Mouse (Mus musculus) CH12.LX (cell line): ENCODE data around the gene Lrmda. TPM values are rescaled to one million over a fixed set of nuclear protein-coding genes. Genes with fewer than 3 reads are reported as not detected.

Experiments used
- DNase-seq: peaks from one replicate; pipeline ENCODE4 v3.0.0-alpha.2; 2013; ENCODE audit errors: extremely low read depth
- H3K27ac ChIP-seq: 2 replicates; pipeline ENCODE4 v1.5.1; 2012; ENCODE audit warnings: low read depth, mild to moderate bottlenecking, control low read depth, moderate library complexity; ENCODE audit not compliant: insufficient read depth
- H3K27me3 ChIP-seq: replicated peaks from 2 replicates; pipeline ENCODE3; 2012; ENCODE audit warnings: inconsistent platforms
- H3K36me3 ChIP-seq, 2 experiments: replicated peaks in 1 of 2; 2 replicates each; pipeline versions ENCODE3 to v1.6.1; 2012; ENCODE audit warnings: inconsistent platforms in 1 of 2, low read length in 1 of 2, mild to moderate bottlenecking in 1 of 2, mixed read lengths in 1 of 2, moderate library complexity in 1 of 2; ENCODE audit not compliant: control insufficient read depth in 1 of 2, insufficient read depth in 1 of 2
- H3K4me1 ChIP-seq, 2 experiments: 2 replicates each; pipeline ENCODE4 v1.6.1; 2012; ENCODE audit warnings: inconsistent platforms in 1 of 2, moderate library complexity in 1 of 2; ENCODE audit not compliant: insufficient read depth in 2 of 2, control insufficient read depth in 1 of 2
- H3K4me2 ChIP-seq: 2 replicates; pipeline ENCODE4 v1.6.1; 2012; ENCODE audit warnings: low read depth, mild to moderate bottlenecking, control low read depth; ENCODE audit not compliant: poor library complexity, insufficient read depth, severe bottlenecking
- H3K4me3 ChIP-seq, 3 experiments: fragments of 150-350 bp in 1 of 3; sonication (generic) in 1 of 3; replicated peaks in 1 of 3; 2 replicates each; pipeline versions ENCODE3 to v1.5.1; 2011 to 2012; ENCODE audit warnings: low read depth in 2 of 3, low read length in 2 of 3, mild to moderate bottlenecking in 2 of 3, moderate library complexity in 2 of 3, control low read depth in 1 of 3, improper control_type of control experiment in 1 of 3, inconsistent platforms in 1 of 3, mixed read lengths in 1 of 3; ENCODE audit not compliant: poor library complexity in 1 of 3
- H3K79me2 ChIP-seq: replicated peaks from 2 replicates; pipeline ENCODE4 v1.6.1; 2012; ENCODE audit warnings: mild to moderate bottlenecking, moderate library complexity; ENCODE audit not compliant: control insufficient read depth, poor library complexity, insufficient read depth, severe bottlenecking; ENCODE audit errors: extremely low read depth
- H3K9ac ChIP-seq: 2 replicates; pipeline ENCODE4 v1.6.1; 2012; ENCODE audit warnings: low read depth, mild to moderate bottlenecking, control low read depth, moderate library complexity; ENCODE audit not compliant: insufficient read depth
- H3K9me3 ChIP-seq: replicated peaks from 2 replicates; pipeline ENCODE3; 2012; ENCODE audit warnings: low read length, inconsistent platforms, mixed read lengths
- BHLHE40 ChIP-seq: IDR thresholded peaks from 2 replicates; pipeline ENCODE4 v1.6.1; 2011; ENCODE audit warnings: mild to moderate bottlenecking, low read depth, low read length, improper control_type of control experiment
- CHD1 ChIP-seq: IDR thresholded peaks from 2 replicates; pipeline ENCODE4 v1.6.1; 2012; ENCODE audit warnings: low read depth, low read length, improper control_type of control experiment, inconsistent platforms
- CHD2 ChIP-seq: IDR thresholded peaks from 2 replicates; pipeline ENCODE4 v1.6.1; 2011; ENCODE audit warnings: low read length, improper control_type of control experiment
- CTCF ChIP-seq, 2 experiments: IDR thresholded peaks in 1 of 2; conservative IDR thresholded peaks in 1 of 2; 2 replicates each; pipeline ENCODE4 v1.5.1; 2011 to 2012; ENCODE audit warnings: low read depth in 2 of 2, low read length in 2 of 2, improper control_type of control experiment in 1 of 2, inconsistent platforms in 1 of 2, mild to moderate bottlenecking in 1 of 2, moderate library complexity in 1 of 2
- E2F4 ChIP-seq: IDR thresholded peaks from 2 replicates; pipeline ENCODE4 v1.6.1; 2011; ENCODE audit warnings: low read depth, low read length, improper control_type of control experiment; ENCODE audit not compliant: insufficient replicate concordance
- ETS1 ChIP-seq: conservative IDR thresholded peaks from 2 replicates; pipeline ENCODE4 v1.6.1; 2012; ENCODE audit warnings: low read depth, mild to moderate bottlenecking, inconsistent platforms, low read length, improper control_type of control experiment, moderate library complexity
- HCFC1 ChIP-seq: IDR thresholded peaks from 2 replicates; pipeline ENCODE4 v1.6.1; 2012; ENCODE audit warnings: low read depth, mild to moderate bottlenecking, inconsistent platforms, low read length, improper control_type of control experiment
- IRF4 ChIP-seq: IDR thresholded peaks from 2 replicates; pipeline ENCODE4 v1.6.1; 2014; ENCODE audit warnings: low read depth, mild to moderate bottlenecking, inconsistent platforms, low read length, improper control_type of control experiment
- KAT2A ChIP-seq: IDR thresholded peaks from 2 replicates; pipeline ENCODE4 v1.6.1; 2012; ENCODE audit warnings: low read length, improper control_type of control experiment, inconsistent platforms; ENCODE audit not compliant: insufficient replicate concordance
- MAFK ChIP-seq: IDR thresholded peaks from 2 replicates; pipeline ENCODE4 v1.6.1; 2011; ENCODE audit warnings: low read length, improper control_type of control experiment; ENCODE audit not compliant: insufficient replicate concordance
- MAX ChIP-seq: IDR thresholded peaks from 2 replicates; pipeline ENCODE4 v1.6.1; 2011; ENCODE audit warnings: low read length, improper control_type of control experiment
- MAZ ChIP-seq: IDR thresholded peaks from 2 replicates; pipeline ENCODE4 v1.6.1; 2012; ENCODE audit warnings: low read depth, mild to moderate bottlenecking, inconsistent platforms, low read length, improper control_type of control experiment, moderate library complexity
- MEF2A ChIP-seq: IDR thresholded peaks from 2 replicates; pipeline ENCODE4 v1.6.1; 2014; ENCODE audit warnings: low read depth, mild to moderate bottlenecking, inconsistent platforms, low read length, improper control_type of control experiment, borderline replicate concordance
- MYC ChIP-seq: IDR thresholded peaks from 2 replicates; pipeline ENCODE4 v1.6.1; 2011; ENCODE audit warnings: low read depth, mild to moderate bottlenecking, improper control_type of control experiment, low read length
- NRF1 ChIP-seq: IDR thresholded peaks from 2 replicates; pipeline ENCODE4 v1.6.1; 2014; ENCODE audit warnings: low read depth, mild to moderate bottlenecking, inconsistent platforms, low read length, improper control_type of control experiment, moderate library complexity
- PAX5 ChIP-seq: IDR thresholded peaks from 2 replicates; pipeline ENCODE4 v1.6.1; 2012; ENCODE audit warnings: low read length, inconsistent platforms, mixed read lengths
- POLR2A ChIP-seq: IDR thresholded peaks from 2 replicates; pipeline ENCODE4 v1.6.1; 2011; ENCODE audit warnings: low read depth, mild to moderate bottlenecking, improper control_type of control experiment, low read length
- POLR2AphosphoS2 ChIP-seq: IDR thresholded peaks from 2 replicates; pipeline ENCODE4 v1.6.1; 2011; ENCODE audit warnings: low read depth, low read length, improper control_type of control experiment
- RAD21 ChIP-seq: IDR thresholded peaks from 2 replicates; pipeline ENCODE4 v1.6.1; 2011; ENCODE audit warnings: low read depth, mild to moderate bottlenecking, low read length, improper control_type of control experiment, moderate library complexity
- RCOR1 ChIP-seq: conservative IDR thresholded peaks from 2 replicates; pipeline ENCODE4 v1.6.1; 2012; ENCODE audit warnings: low read depth, mild to moderate bottlenecking, inconsistent platforms, low read length, improper control_type of control experiment
- SMC3 ChIP-seq: IDR thresholded peaks from 2 replicates; pipeline ENCODE4 v1.6.1; 2011; ENCODE audit warnings: low read depth, low read length, improper control_type of control experiment
- TBP ChIP-seq: conservative IDR thresholded peaks from 2 replicates; pipeline ENCODE4 v1.6.1; 2011; ENCODE audit warnings: low read depth, low read length, improper control_type of control experiment
- UBTF ChIP-seq: IDR thresholded peaks from 2 replicates; pipeline ENCODE4 v1.6.1; 2012; ENCODE audit warnings: low read depth, mild to moderate bottlenecking, inconsistent platforms, low read length, improper control_type of control experiment, moderate library complexity
- USF1 ChIP-seq: IDR thresholded peaks from 2 replicates; pipeline ENCODE4 v1.6.1; 2014; ENCODE audit warnings: low read depth, mild to moderate bottlenecking, inconsistent platforms, low read length, improper control_type of control experiment
- USF2 ChIP-seq: conservative IDR thresholded peaks from 2 replicates; pipeline ENCODE4 v1.6.1; 2011; ENCODE audit warnings: low read depth, low read length, improper control_type of control experiment
- ZC3H11A ChIP-seq: IDR thresholded peaks from 2 replicates; pipeline ENCODE4 v1.6.1; 2012; ENCODE audit warnings: low read depth, mild to moderate bottlenecking, inconsistent platforms, low read length, improper control_type of control experiment
- ZKSCAN1 ChIP-seq: IDR thresholded peaks from 2 replicates; pipeline ENCODE4 v1.6.1; 2012; ENCODE audit warnings: low read depth, inconsistent platforms, low read length, improper control_type of control experiment, borderline replicate concordance
- ZMIZ1 ChIP-seq: IDR thresholded peaks from 2 replicates; pipeline ENCODE4 v1.6.1; 2012; ENCODE audit warnings: low read depth, mild to moderate bottlenecking, inconsistent platforms, low read length, improper control_type of control experiment
- dilution Hi-C: fragments of 300-500 bp; cut with MboI; formaldehyde crosslinking; loops from 2 replicates; pipeline ENCODE4 v1.14.3; 2020; ENCODE audit warnings: low sequenced_read_pairs; ENCODE audit not compliant: extremely low pct_unique_long_range_greater_than_20kb, extremely low pct_ligation_motif_present
- in situ Hi-C: fragments of 300-500 bp; cut with MboI; formaldehyde crosslinking; loops from 3 replicates; pipeline ENCODE4 v1.14.3; 2019; ENCODE audit warnings: low sequenced_read_pairs, low pct_ligation_motif_present, low pct_unique_long_range_greater_than_20kb, mixed read lengths
- polyA plus RNA-seq: library from polyadenylated mRNA; unstranded; fragments of >175 nt; gene quantifications from 2 replicates; pipeline ENCODE4 v1.2.1, GENCODE M21; 2012; ENCODE audit warnings: low read depth; ENCODE audit not compliant: insufficient read length
- total RNA-seq, 2 experiments: library from RNA; depleted of rRNA; stranded (reverse); fragments of 300-350 nt in 1 of 2; fragments of >200 nt in 1 of 2; gene quantifications; 2 replicates each; pipeline ENCODE4 v1.2.3; 2012 to 2014

Lrmda gene
- total and polyA plus RNA-seq, 3 experiments: 0.89 to 3.7 (median 1.9) TPM

DNA sequence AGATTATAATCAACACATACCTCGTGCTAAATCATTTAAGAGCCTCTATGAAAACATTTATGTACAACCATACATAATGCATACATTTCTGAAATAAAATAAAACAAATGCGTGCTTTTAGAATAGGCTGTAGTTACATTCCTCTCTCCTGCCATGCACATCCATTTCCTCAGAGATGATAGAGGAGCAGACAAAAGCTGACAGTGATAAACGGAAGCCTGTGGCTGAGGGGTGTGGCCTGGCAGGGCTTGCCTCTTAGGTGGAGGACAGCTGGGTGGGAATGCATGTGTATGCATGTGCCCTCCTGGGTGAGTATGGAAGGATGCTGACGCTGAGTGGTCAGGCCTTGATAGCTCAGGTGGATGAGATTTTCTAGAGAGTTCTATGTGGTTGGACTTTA, 266.3 kb downstream of the Lrmda start:
- Histone ChIP-seq H3K9me3 (no peaks in the 10 kb centered on the region), H3K27me3 (no peaks in the 10 kb centered on the region), H3K4me1 (peaks cover 2 to 5% of the 10 kb centered on the region in 2 experiments; a peak in 1 of 4 replicates), H3K4me3 (no peak overlapping the region), H3K36me3 (no peaks in the 10 kb centered on the region), H3K79me2 (no peaks in the 10 kb centered on the region), H3K27ac (no peak overlapping the region), H3K9ac (no peak overlapping the region), H3K4me2 (no peak overlapping the region)
- no peak for TF ChIP-seq BHLHE40
- TF ChIP-seq ZC3H11A: no peak
- TF ChIP-seq CHD1: no peak
- TF ChIP-seq MYC: no peak
- TF ChIP-seq MEF2A: no peak
- no peak for TF ChIP-seq USF1
- no peak for TF ChIP-seq TBP
- no peak for TF ChIP-seq RCOR1
- TF ChIP-seq ZKSCAN1: no peak
- TF ChIP-seq IRF4: no peak
- TF ChIP-seq KAT2A: no peak
- TF ChIP-seq MAZ: no peak
- TF ChIP-seq RAD21: no peak
- TF ChIP-seq SMC3: no peak
- no peak for TF ChIP-seq MAX
- no peak for TF ChIP-seq POLR2AphosphoS2
- no peak for DNase-seq
- in situ Hi-C loops (no loop called here), dilution Hi-C loops (no loop called here)

DNA sequence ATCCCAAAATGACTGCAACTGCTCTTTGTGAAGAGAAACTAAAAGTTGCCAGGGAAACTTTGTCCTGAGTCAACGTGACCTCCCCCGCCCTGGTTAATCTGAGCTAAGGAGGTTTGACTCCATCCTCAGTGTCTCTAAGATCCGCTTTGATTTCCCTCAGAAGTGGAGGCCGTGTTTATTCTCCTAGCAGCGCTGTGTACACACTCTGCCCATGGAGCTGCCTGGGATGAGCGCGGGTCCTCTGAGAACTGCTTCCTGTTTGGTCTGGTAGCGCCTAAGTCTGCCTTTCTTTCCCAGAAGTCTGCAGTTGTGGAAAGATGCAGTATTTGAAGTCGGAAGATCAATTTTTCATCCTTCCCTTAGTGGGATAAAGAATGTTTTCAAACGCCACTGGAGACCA, 268.7 kb downstream of the Lrmda start:
- no peak overlapping the region for H3K9ac ChIP-seq
- no peaks in the 10 kb centered on the region for H3K27me3 ChIP-seq
- TF ChIP-seq NRF1: no peak
- TF ChIP-seq RCOR1: no peak
- TF ChIP-seq POLR2A: no peak
- TF ChIP-seq USF2: no peak
- TF ChIP-seq MAFK: no peak
- no peak for TF ChIP-seq USF1
- TF ChIP-seq ETS1: no peak
- TF ChIP-seq ZMIZ1: no peak
- TF ChIP-seq CTCF (conservative IDR thresholded peaks at IDR 0.05 in 1 of 2, IDR thresholded peaks at IDR 0.05 in 1 of 2; ENCODE audit: low read depth in 2 of 2, low read length in 2 of 2): no peak
- no peak for TF ChIP-seq UBTF
- TF ChIP-seq RAD21: no peak
- TF ChIP-seq E2F4: no peak
- no peak for TF ChIP-seq PAX5
- no peak for TF ChIP-seq CHD2
- no peak for TF ChIP-seq HCFC1
- TF ChIP-seq MYC: no peak
- TF ChIP-seq MEF2A: no peak
- no peak for TF ChIP-seq CHD1
- no peak for TF ChIP-seq ZC3H11A
- TF ChIP-seq, all 38 proteins: peak for 0
- H3K27ac ChIP-seq: no peak overlapping the region
- H3K36me3 ChIP-seq: no peaks in the 10 kb centered on the region
- H3K79me2 ChIP-seq: no peaks in the 10 kb centered on the region
- no peak overlapping the region for H3K4me2 ChIP-seq
- in situ Hi-C loops: no loop called here
- no peak overlapping the region for H3K4me3 ChIP-seq
- no peaks in the 10 kb centered on the region for H3K9me3 ChIP-seq
- dilution Hi-C loops: no loop called here
- DNase-seq: no peak
- H3K4me1 ChIP-seq: peaks cover 2 to 5% of the 10 kb centered on the region in 2 experiments; a peak in 1 of 4 replicates
